Mouse (Mus musculus): ENCODE measurements around the gene Syt7. TPM values are rescaled to one million over a fixed set of nuclear protein-coding genes. Genes with fewer than 3 reads are reported as not detected.

Gene Syt7
- polyA plus RNA-seq, 1 experiment = not detected

GRCm38 (mm10) chr19:10396962-10397361 is 8.1 kb downstream of the Syt7 start:
- no peak for TF ChIP-seq FLI1 (IDR thresholded peaks at IDR 0.05; ENCODE audit: low read length)
- TF ChIP-seq GATA1 (IDR thresholded peaks at IDR 0.05; ENCODE audit: borderline replicate concordance, low read length) = no peak
- H3K9me3 ChIP-seq = no peaks in the 10 kb centered on the region
- H3K4me1 ChIP-seq = no peaks in the 10 kb centered on the region
- H3K27me3 ChIP-seq (replicated peaks) = peaks cover 73% of the 10 kb centered on the region
- H3K36me3 ChIP-seq (replicated peaks; ENCODE audit: low read length) = no peaks in the 10 kb centered on the region
- no peak overlapping the region for H3K4me3 ChIP-seq (replicated peaks)

- Histone ChIP-seq H3K9me3 (peaks cover 3% of the 10 kb centered on the region; the same call in 1 of the 2 replicates), H3K4me1 (no peaks in the 10 kb centered on the region), H3K27me3 (replicated peaks) (peaks cover 72% of the 10 kb centered on the region), H3K4me3 (replicated peaks) (no peak overlapping the region), H3K36me3 (replicated peaks; ENCODE audit: low read length) (no peaks in the 10 kb centered on the region)
- TF ChIP-seq GATA1 (IDR thresholded peaks at IDR 0.05; ENCODE audit: borderline replicate concordance, low read length) = no peak
- TF ChIP-seq FLI1 (IDR thresholded peaks at IDR 0.05; ENCODE audit: low read length) = no peak
Measured at GRCm38 (mm10) chr19:10397479-10398153, 8.7 kb downstream of the Syt7 start.

DNA sequence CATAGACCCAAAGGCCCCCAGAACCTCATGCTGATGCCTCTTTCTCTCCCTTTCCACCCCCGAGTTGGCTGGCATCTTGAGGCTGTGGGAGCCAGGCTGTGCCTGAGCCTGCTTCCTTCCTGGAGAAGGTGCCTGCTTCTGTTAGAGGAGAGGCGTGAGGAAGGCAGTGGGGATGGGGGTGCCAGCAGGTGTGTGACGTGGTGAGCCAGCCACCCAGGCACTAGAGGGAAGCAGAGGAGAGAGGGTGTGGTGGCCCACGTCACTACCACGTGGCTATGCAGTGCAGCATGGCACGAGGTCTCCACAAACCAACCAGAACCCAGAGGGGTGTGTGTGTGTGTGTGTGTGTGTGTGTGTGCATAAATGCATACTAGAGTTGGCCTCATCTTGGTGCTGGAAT is 9.4 kb downstream of the Syt7 start:
- Histone ChIP-seq H3K4me1 (no peaks in the 10 kb centered on the region), H3K4me3 (replicated peaks) (no peak overlapping the region), H3K9me3 (peaks cover 6% of the 10 kb centered on the region; the same call in 1 of the 2 replicates), H3K36me3 (replicated peaks; ENCODE audit: low read length) (no peaks in the 10 kb centered on the region), H3K27me3 (replicated peaks) (peaks cover 67% of the 10 kb centered on the region)
- no peak for TF ChIP-seq GATA1 (IDR thresholded peaks at IDR 0.05; ENCODE audit: borderline replicate concordance, low read length)
- TF ChIP-seq FLI1 (IDR thresholded peaks at IDR 0.05; ENCODE audit: low read length) = no peak

GRCm38 (mm10) chr19:10402771-10403494 is 14.0 kb downstream of the Syt7 start:
- Histone ChIP-seq H3K4me1 (no peaks in the 10 kb centered on the region), H3K36me3 (replicated peaks; ENCODE audit: low read length) (no peaks in the 10 kb centered on the region), H3K27me3 (replicated peaks) (peaks cover 53% of the 10 kb centered on the region), H3K9me3 (peaks cover 6% of the 10 kb centered on the region; the same call in 1 of the 2 replicates), H3K4me3 (replicated peaks) (no peak overlapping the region)
- no peak for TF ChIP-seq GATA1 (IDR thresholded peaks at IDR 0.05; ENCODE audit: borderline replicate concordance, low read length)
- no peak for TF ChIP-seq FLI1 (IDR thresholded peaks at IDR 0.05; ENCODE audit: low read length)

GRCm38 (mm10) chr19:10403593-10404380 is 14.9 kb downstream of the Syt7 start:
- TF ChIP-seq FLI1 (IDR thresholded peaks at IDR 0.05; ENCODE audit: low read length) (no peak), GATA1 (IDR thresholded peaks at IDR 0.05; ENCODE audit: borderline replicate concordance, low read length) (no peak)
- no peaks in the 10 kb centered on the region for H3K4me1 ChIP-seq
- H3K4me3 ChIP-seq (replicated peaks) = no peak overlapping the region
- no peaks in the 10 kb centered on the region for H3K36me3 ChIP-seq (replicated peaks; ENCODE audit: low read length)
- peaks cover 6% of the 10 kb centered on the region; the same call in 1 of the 2 replicates for H3K9me3 ChIP-seq
- H3K27me3 ChIP-seq (replicated peaks) = peaks cover 54% of the 10 kb centered on the region

- Histone ChIP-seq H3K4me3 (replicated peaks) (no peak overlapping the region), H3K27me3 (replicated peaks) (peaks cover 60% of the 10 kb centered on the region), H3K9me3 (peaks cover 6% of the 10 kb centered on the region; the same call in 1 of the 2 replicates), H3K36me3 (replicated peaks; ENCODE audit: low read length) (no peaks in the 10 kb centered on the region), H3K4me1 (no peaks in the 10 kb centered on the region)
- TF ChIP-seq FLI1 (IDR thresholded peaks at IDR 0.05; ENCODE audit: low read length) (no peak), GATA1 (IDR thresholded peaks at IDR 0.05; ENCODE audit: borderline replicate concordance, low read length) (no peak)
Measured at GRCm38 (mm10) chr19:10404424-10404823, 15.5 kb downstream of the Syt7 start.

DNA sequence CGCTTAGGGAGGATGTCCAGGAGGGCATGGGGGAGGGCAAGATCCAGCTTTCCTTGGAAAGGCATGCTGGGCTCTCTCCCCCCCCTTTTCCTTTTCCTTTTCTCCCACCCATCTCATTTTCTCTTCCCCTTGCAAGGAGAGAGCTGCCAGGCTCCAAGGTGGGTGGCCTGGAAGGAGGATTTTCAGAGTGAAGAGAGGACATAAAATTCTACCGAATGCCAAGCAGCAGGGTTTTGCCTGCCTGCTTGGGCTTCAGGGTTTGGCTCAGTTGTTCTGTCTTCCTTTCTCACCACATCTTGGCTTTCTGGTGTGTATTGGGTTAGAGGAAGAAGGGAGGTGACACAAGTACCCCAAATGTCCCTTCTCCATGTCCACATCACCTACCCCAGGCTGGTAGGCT is 16.0 kb downstream of the Syt7 start:
- Histone ChIP-seq H3K4me3 (replicated peaks) (no peak overlapping the region), H3K27me3 (replicated peaks) (peaks cover 63% of the 10 kb centered on the region), H3K36me3 (replicated peaks; ENCODE audit: low read length) (no peaks in the 10 kb centered on the region), H3K9me3 (peaks cover 6% of the 10 kb centered on the region; the same call in 1 of the 2 replicates), H3K4me1 (no peaks in the 10 kb centered on the region)
- TF ChIP-seq FLI1 (IDR thresholded peaks at IDR 0.05; ENCODE audit: low read length) (no peak), GATA1 (IDR thresholded peaks at IDR 0.05; ENCODE audit: borderline replicate concordance, low read length) (no peak)

GRCm38 (mm10) chr19:10413701-10414242 is 24.9 kb downstream of the Syt7 start:
- Histone ChIP-seq H3K27me3 (replicated peaks) (peaks cover 86% of the 10 kb centered on the region), H3K4me3 (replicated peaks) (no peak overlapping the region), H3K36me3 (replicated peaks; ENCODE audit: low read length) (no peaks in the 10 kb centered on the region), H3K4me1 (peaks cover 4% of the 10 kb centered on the region), H3K9me3 (no peaks in the 10 kb centered on the region)
- no peak for TF ChIP-seq GATA1 (IDR thresholded peaks at IDR 0.05; ENCODE audit: borderline replicate concordance, low read length)
- no peak for TF ChIP-seq FLI1 (IDR thresholded peaks at IDR 0.05; ENCODE audit: low read length)

DNA sequence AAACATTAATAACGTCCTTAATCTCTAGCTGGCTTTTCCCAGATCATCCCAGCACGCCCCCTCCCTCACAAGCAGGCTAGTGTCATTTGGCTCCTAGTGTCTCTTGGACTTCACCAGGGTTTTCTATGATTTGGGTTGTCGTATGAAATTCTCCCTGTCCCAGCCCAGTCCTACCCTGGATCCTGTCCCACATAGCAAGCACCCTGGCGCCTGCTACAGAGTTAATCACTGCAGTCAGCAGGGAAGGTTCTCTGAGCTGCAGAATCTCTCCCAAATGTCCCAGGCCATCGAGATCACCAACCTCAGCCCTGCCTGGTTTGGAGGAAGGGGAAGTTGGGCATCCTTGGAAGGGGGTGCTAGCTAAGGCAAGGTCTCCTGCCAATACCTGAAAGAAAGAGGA is 26.6 kb downstream of the Syt7 start:
- H3K4me3 ChIP-seq (replicated peaks) = no peak overlapping the region
- no peaks in the 10 kb centered on the region for H3K36me3 ChIP-seq (replicated peaks; ENCODE audit: low read length)
- H3K27me3 ChIP-seq (replicated peaks) = peaks cover 90% of the 10 kb centered on the region
- peaks cover 4% of the 10 kb centered on the region for H3K4me1 ChIP-seq
- H3K9me3 ChIP-seq = no peaks in the 10 kb centered on the region
- TF ChIP-seq FLI1 (IDR thresholded peaks at IDR 0.05; ENCODE audit: low read length) (no peak), GATA1 (IDR thresholded peaks at IDR 0.05; ENCODE audit: borderline replicate concordance, low read length) (no peak)
